ENCODE assay signal across 16 mouse cellular contexts in the genomic region with DNA sequence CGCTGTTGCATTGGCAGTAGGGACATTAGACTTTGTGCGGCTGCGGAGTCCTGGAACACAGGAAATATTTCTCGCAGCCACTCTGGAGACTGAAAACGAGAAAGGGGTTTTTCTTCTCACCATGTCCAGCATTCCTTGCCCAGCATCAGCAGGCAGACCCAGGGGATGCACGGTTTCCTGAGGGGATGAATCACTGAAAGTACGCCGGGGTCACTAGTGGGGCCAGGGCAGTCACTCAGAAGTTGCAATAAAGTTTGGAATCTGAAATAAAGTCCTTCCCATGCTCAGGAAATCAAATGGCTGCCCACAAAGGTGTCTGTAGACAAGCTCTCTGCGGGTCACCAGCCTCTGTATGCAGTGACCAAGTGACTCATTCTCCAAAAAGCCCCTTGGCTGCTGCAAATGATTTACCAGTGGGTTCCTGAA.
A peak's percentile ranks its signal among the peaks of the same experiment; 100 is the strongest.
DNase-seq lines count a peak whose midpoint lies in the region; ATAC-seq lines count a peak whose summit lies in the region.
"Had no signal": no experiment of that assay in that cellular context is flagged by ENCODE, and none has a peak within 500 bp of the region (broad histone marks: within the 10 kb centered on the region; RNA-seq: fewer than 3 reads in every experiment).

No protein-coding gene starts in this region.

- no peak overlapping the region for H3K4me2 ChIP-seq in hindbrain, embryonic 13.5 days
- peak overlapping the region; percentile 34 for H3K4me2 ChIP-seq in kidney, embryonic 15.5 days
- H3K4me2 ChIP-seq: liver, embryonic 15.5 days; neural tube, embryonic 13.5 days had no signal

- 61% methylated on average over 9 of the region's 9 CpGs for WGBS in hindbrain, embryonic 10.5 days
- 68% methylated on average over 9 of the region's 9 CpGs for WGBS in hindbrain, embryonic 13.5 days
- 56% methylated on average over 9 of the region's 9 CpGs for WGBS in embryonic facial prominence, embryonic 10.5 days
- WGBS in kidney, embryonic 15.5 days = 43% methylated on average over 9 of the region's 9 CpGs

- H3K36me3 ChIP-seq in hindbrain, embryonic 10.5 days = no peaks in the 10 kb centered on the region
- H3K36me3 ChIP-seq in hindbrain, embryonic 13.5 days = no peaks in the 10 kb centered on the region
- no peaks in the 10 kb centered on the region for H3K36me3 ChIP-seq in embryonic facial prominence, embryonic 10.5 days (replicated peaks)
- no peaks in the 10 kb centered on the region for H3K36me3 ChIP-seq in kidney, embryonic 15.5 days
- H3K36me3 ChIP-seq: forebrain, embryonic 10.5 days; G1E; liver, embryonic 15.5 days; neural tube, embryonic 13.5 days had no signal

- H3K27ac ChIP-seq in hindbrain, embryonic 10.5 days = no peak overlapping the region
- H3K27ac ChIP-seq in hindbrain, embryonic 13.5 days = no peak overlapping the region
- H3K27ac ChIP-seq in embryonic facial prominence, embryonic 10.5 days (replicated peaks) = peak overlapping the region; percentile 16; the same call in 1 of the 2 replicates
- peak overlapping the region; percentile 83 for H3K27ac ChIP-seq in kidney, embryonic 15.5 days
- H3K27ac ChIP-seq: forebrain, embryonic 10.5 days; heart, adult 2 months; layer of hippocampus, adult 2 months; liver, embryonic 15.5 days; neural tube, embryonic 13.5 days had no signal

- no peaks in the 10 kb centered on the region for H3K27me3 ChIP-seq in hindbrain, embryonic 10.5 days (ENCODE audit: insufficient read depth, poor library complexity, severe bottlenecking)
- H3K27me3 ChIP-seq in hindbrain, embryonic 13.5 days = no peaks in the 10 kb centered on the region
- H3K27me3 ChIP-seq in embryonic facial prominence, embryonic 10.5 days (replicated peaks; ENCODE audit: low read depth, poor library complexity, severe bottlenecking) = 0 out of 2 replicates have a peak, but pooled peaks cover 3% of the 10 kb centered on the region
- H3K27me3 ChIP-seq in kidney, embryonic 15.5 days = no peaks in the 10 kb centered on the region
- H3K27me3 ChIP-seq: liver, embryonic 15.5 days; neural tube, embryonic 13.5 days had no signal

- H3K9me3 ChIP-seq in hindbrain, embryonic 10.5 days = no peaks in the 10 kb centered on the region
- H3K9me3 ChIP-seq in hindbrain, embryonic 13.5 days = no peaks in the 10 kb centered on the region
- no peaks in the 10 kb centered on the region for H3K9me3 ChIP-seq in embryonic facial prominence, embryonic 10.5 days
- no peaks in the 10 kb centered on the region for H3K9me3 ChIP-seq in kidney, embryonic 15.5 days (replicated peaks)
- H3K9me3 ChIP-seq: forebrain, embryonic 10.5 days; liver, embryonic 15.5 days; neural tube, embryonic 13.5 days had no signal

- no peak for ATAC-seq in hindbrain, embryonic 13.5 days (ENCODE audit: low FRiP score)
- peak; percentile 49; the same call in 1 of the 2 replicates for ATAC-seq in kidney, embryonic 15.5 days (replicated peaks; ENCODE audit: low FRiP score)
- no peak for ATAC-seq in erythroid progenitor cell, adult 5-6 weeks (replicated peaks; ENCODE audit: low FRiP score, poor library complexity, severe bottlenecking)
- ATAC-seq: inflammation-experienced regulatory T-cells, adult 6 months had no signal

- peaks cover 28% of the 10 kb centered on the region for H3K4me1 ChIP-seq in hindbrain, embryonic 10.5 days (replicated peaks)
- H3K4me1 ChIP-seq in hindbrain, embryonic 13.5 days (replicated peaks) = peaks cover 14% of the 10 kb centered on the region; the same call in 1 of the 2 replicates
- H3K4me1 ChIP-seq in embryonic facial prominence, embryonic 10.5 days = peaks cover 37% of the 10 kb centered on the region
- H3K4me1 ChIP-seq in kidney, embryonic 15.5 days = peaks cover 32% of the 10 kb centered on the region
- H3K4me1 ChIP-seq: liver, embryonic 15.5 days had no signal

- H3K9ac ChIP-seq in hindbrain, embryonic 13.5 days = no peak overlapping the region
- H3K9ac ChIP-seq in kidney, embryonic 15.5 days = no peak overlapping the region
- H3K9ac ChIP-seq: liver, embryonic 15.5 days; neural tube, embryonic 13.5 days had no signal

- no peak overlapping the region for H3K4me3 ChIP-seq in hindbrain, embryonic 10.5 days
- H3K4me3 ChIP-seq in hindbrain, embryonic 13.5 days = no peak overlapping the region
- H3K4me3 ChIP-seq in embryonic facial prominence, embryonic 10.5 days = no peak overlapping the region
- no peak overlapping the region for H3K4me3 ChIP-seq in kidney, embryonic 15.5 days (replicated peaks)
- H3K4me3 ChIP-seq: forebrain, embryonic 10.5 days; heart, adult 2 months; layer of hippocampus, adult 2 months; liver, embryonic 15.5 days; neural tube, embryonic 13.5 days had no signal

- DNase-seq in hindbrain, embryonic 10.5 days (ENCODE audit: low spot score) = peak; percentile 25
- DNase-seq in embryonic facial prominence, embryonic 10.5 days (ENCODE audit: low spot score) = no peak
- DNase-seq in mesoderm, embryonic 11.5 days (ENCODE audit: low read depth, low spot score) = peak; percentile 15
- DNase-seq in layer of hippocampus, postnatal 36 days = no peak
- no peak for DNase-seq in right cerebral cortex, postnatal 25 days
- DNase-seq: heart, adult 2 months; heart, postnatal 4 days had no signal

Comparison
In these comparisons a context has a peak if more than half of its experiments do, and no peak if none do; other contexts are left out.
1. DNase-seq: peak in hindbrain, embryonic 10.5 days (single experiment) and mesoderm, embryonic 11.5 days (single experiment); none in embryonic facial prominence, embryonic 10.5 days (single experiment), layer of hippocampus, postnatal 36 days (0 of 2) and right cerebral cortex, postnatal 25 days (single experiment).
2. H3K27ac ChIP-seq: peak in embryonic facial prominence, embryonic 10.5 days (single experiment) and kidney, embryonic 15.5 days (single experiment); none in hindbrain, embryonic 10.5 days (single experiment) and hindbrain, embryonic 13.5 days (single experiment).